Comparison of ENCODE assay signal across 31 mouse cellular contexts in genomic region chr12:88039062-88039461, GRCm38 (mm10). TPM values are rescaled to one million over a fixed set of nuclear protein-coding genes. Genes with fewer than 3 reads are reported as not detected.
DNase-seq lines count a peak whose midpoint lies in the region; ATAC-seq and TF ChIP-seq lines count a peak whose summit lies in the region.
"Not testable (repeated sequence)": the region's sequence is repeated elsewhere in the genome, so short reads cannot be mapped to it uniquely, and the experiment has no call there.
"Had no signal": no experiment of that assay in that cellular context is flagged by ENCODE, and none has a peak within 500 bp of the region (broad histone marks: within the 10 kb centered on the region; RNA-seq: fewer than 3 reads in every experiment).

No protein-coding gene starts in this region.

- H3K4me3 ChIP-seq in hindbrain, postnatal 0 days (ENCODE audit: low read length); liver, embryonic 14.5 days (ENCODE audit: insufficient read depth in 1 of 2, low read depth in 2 of 2, low read length in 2 of 2); midbrain, postnatal 0 days (ENCODE audit: low read depth, low read length): not testable (repeated sequence)

- H3K9ac ChIP-seq in hindbrain, postnatal 0 days (replicated peaks; ENCODE audit: low read length); liver, embryonic 14.5 days (replicated peaks); midbrain, postnatal 0 days (replicated peaks; ENCODE audit: low read length, poor library complexity, severe bottlenecking): not testable (repeated sequence)

- not testable (repeated sequence) for H3K27me3 ChIP-seq in hindbrain, postnatal 0 days (ENCODE audit: insufficient read depth, low read length); liver, embryonic 14.5 days (ENCODE audit: control insufficient read depth, insufficient read depth, low read length); midbrain, postnatal 0 days (ENCODE audit: insufficient read depth, low read length)

- ATAC-seq in hindbrain, postnatal 0 days; liver, embryonic 14.5 days (ENCODE audit: insufficient read depth); midbrain, postnatal 0 days (ENCODE audit: low FRiP score): not testable (repeated sequence)

- not testable (repeated sequence) for H3K9me3 ChIP-seq in hindbrain, postnatal 0 days (ENCODE audit: low read length); liver, embryonic 14.5 days (ENCODE audit: control insufficient read depth, low read length); midbrain, postnatal 0 days (ENCODE audit: low read length)

- not testable (repeated sequence) for H3K4me1 ChIP-seq in hindbrain, postnatal 0 days (ENCODE audit: insufficient read depth, low read length); liver, embryonic 14.5 days (replicated peaks; ENCODE audit: control insufficient read depth in 2 of 2, insufficient read depth in 2 of 2, low read length in 1 of 2); midbrain, postnatal 0 days (ENCODE audit: insufficient read depth, low read length)

- peak; percentile 20 for DNase-seq in brain, adult 2 months (ENCODE audit: low read depth, low spot score)
- peak; percentile 0 for DNase-seq in embryo, embryonic 11 days
- DNase-seq in hindbrain, postnatal 0 days (ENCODE audit: low spot score): peak; percentile 8
- DNase-seq in kidney, postnatal 14 days: peak; percentile 2
- not testable (repeated sequence) for DNase-seq in liver, embryonic 14.5 days (ENCODE audit: low read depth in 3 of 3, low spot score in 3 of 3)
- peak; percentile 6 for DNase-seq in midbrain, postnatal 0 days (ENCODE audit: low spot score)

- H3K36me3 ChIP-seq in hindbrain, postnatal 0 days (ENCODE audit: insufficient read depth, low read length); liver, embryonic 14.5 days (replicated peaks; ENCODE audit: control insufficient read depth, insufficient read depth, low read depth); midbrain, postnatal 0 days (ENCODE audit: insufficient read depth, low read length): not testable (repeated sequence)

- TF ChIP-seq EP300 in liver, embryonic 14.5 days (IDR thresholded peaks at IDR 0.05; ENCODE audit: low read depth): not testable (repeated sequence)

- peak; percentile 36 for TF ChIP-seq CTCF in hindbrain, postnatal 0 days (IDR thresholded peaks at IDR 0.05; ENCODE audit: low read depth)
- TF ChIP-seq CTCF in liver, embryonic 14.5 days (IDR thresholded peaks at IDR 0.05; ENCODE audit: low read depth): 0 out of 2 replicates have a peak, but pooled peaks have one; percentile 8
- TF ChIP-seq CTCF in midbrain, postnatal 0 days (IDR thresholded peaks at IDR 0.05): peak; percentile 42; the same call in 1 of the 2 replicates

- H3K4me2 ChIP-seq in hindbrain, postnatal 0 days (ENCODE audit: low read depth, low read length); liver, embryonic 14.5 days (ENCODE audit: low read depth); midbrain, postnatal 0 days (ENCODE audit: low read depth, low read length, poor library complexity, severe bottlenecking): not testable (repeated sequence)

- not testable (repeated sequence) for H3K27ac ChIP-seq in hindbrain, postnatal 0 days; liver, embryonic 14.5 days; midbrain, postnatal 0 days (ENCODE audit: low read depth, low read length)

RNA-seq across cellular contexts. Expression of gene Gm2056, which starts 12.3 kb away (rescaled TPM):
- total RNA-seq in hindbrain, postnatal 0 days (2014; rRNA removed): not detected in 2 replicates
- not detected in 2 replicates for polyA plus RNA-seq in hindbrain, postnatal 0 days (2015; fragmentation: Nextera tagmentation; extraction: Ambion mirVana)
- polyA plus RNA-seq in liver, embryonic 14.5 days (2012; rRNA removed): not detected in 2 replicates
- polyA plus RNA-seq in liver, embryonic 14.5 days (2014; fragmentation: Nextera tagmentation; extraction: Ambion mirVana): not detected in 2 replicates
- not detected in 2 replicates for total RNA-seq in midbrain, postnatal 0 days (2014; rRNA removed)
- polyA plus RNA-seq in midbrain, postnatal 0 days (2015; fragmentation: Nextera tagmentation; extraction: Ambion mirVana): not detected in 2 replicates
- total RNA-seq: adrenal gland, adult 18-20 months; adrenal gland, postnatal 10 days; adrenal gland, postnatal 36 days; common myeloid progenitor, adult 5-6 weeks; gastrocnemius, adult 18-20 months; gastrocnemius, postnatal 10 days; gastrocnemius, postnatal 36 days; granulocyte monocyte progenitor cell, adult 5-6 weeks; heart, adult 2 months; heart, postnatal 14 days; heart, postnatal 4 days had no signal
- polyA plus RNA-seq: C2C12; CD4-positive, CD25-positive, alpha-beta regulatory T cell, adult 4 months; cerebellum, adult 2 months; embryonic facial prominence, embryonic 12.5 days; embryonic facial prominence, embryonic 15.5 days; forebrain, embryonic 11.5 days; forebrain, embryonic 14.5 days; heart, adult 2 months; heart, embryonic 10.5 days; heart, embryonic 13.5 days; heart, embryonic 16.5 days; hindbrain, embryonic 11.5 days; hindbrain, embryonic 14.5 days; intestine, embryonic 14.5 days had no signal

RNA-seq across cellular contexts. Expression of gene Gm6803, which starts 20.5 kb away (rescaled TPM):
- total RNA-seq in hindbrain, postnatal 0 days (2014; rRNA removed): not detected in 2 replicates
- not detected in 2 replicates for polyA plus RNA-seq in hindbrain, postnatal 0 days (2015; fragmentation: Nextera tagmentation; extraction: Ambion mirVana)
- not detected in 2 replicates for polyA plus RNA-seq in liver, embryonic 14.5 days (2012; rRNA removed)
- not detected in 2 replicates for polyA plus RNA-seq in liver, embryonic 14.5 days (2014; fragmentation: Nextera tagmentation; extraction: Ambion mirVana)
- total RNA-seq in midbrain, postnatal 0 days (2014; rRNA removed): not detected in 2 replicates
- polyA plus RNA-seq in midbrain, postnatal 0 days (2015; fragmentation: Nextera tagmentation; extraction: Ambion mirVana): not detected in 2 replicates
- total RNA-seq: adrenal gland, adult 18-20 months; adrenal gland, postnatal 10 days; adrenal gland, postnatal 36 days; common myeloid progenitor, adult 5-6 weeks; ES-E14; gastrocnemius, adult 18-20 months; gastrocnemius, postnatal 10 days; gastrocnemius, postnatal 36 days; granulocyte monocyte progenitor cell, adult 5-6 weeks; heart, adult 2 months; heart, postnatal 14 days; heart, postnatal 4 days had no signal
- polyA plus RNA-seq: C2C12; CD4-positive, CD25-positive, alpha-beta regulatory T cell, adult 4 months; cerebellum, adult 2 months; embryonic facial prominence, embryonic 12.5 days; embryonic facial prominence, embryonic 15.5 days; forebrain, embryonic 11.5 days; forebrain, embryonic 14.5 days; heart, adult 2 months; heart, embryonic 10.5 days; heart, embryonic 13.5 days; heart, embryonic 16.5 days; hindbrain, embryonic 11.5 days; hindbrain, embryonic 14.5 days; intestine, embryonic 14.5 days had no signal

RNA-seq across cellular contexts. Expression of gene Gm2075, which starts 27.4 kb away (rescaled TPM):
- not detected in 2 replicates for total RNA-seq in hindbrain, postnatal 0 days (2014; rRNA removed)
- not detected in 2 replicates for polyA plus RNA-seq in hindbrain, postnatal 0 days (2015; fragmentation: Nextera tagmentation; extraction: Ambion mirVana)
- not detected in 2 replicates for polyA plus RNA-seq in liver, embryonic 14.5 days (2012; rRNA removed)
- not detected in 2 replicates for polyA plus RNA-seq in liver, embryonic 14.5 days (2014; fragmentation: Nextera tagmentation; extraction: Ambion mirVana)
- total RNA-seq in midbrain, postnatal 0 days (2014; rRNA removed): not detected in 2 replicates
- not detected in 2 replicates for polyA plus RNA-seq in midbrain, postnatal 0 days (2015; fragmentation: Nextera tagmentation; extraction: Ambion mirVana)
- total RNA-seq: adrenal gland, adult 18-20 months; adrenal gland, postnatal 10 days; adrenal gland, postnatal 36 days; common myeloid progenitor, adult 5-6 weeks; ES-E14; gastrocnemius, adult 18-20 months; gastrocnemius, postnatal 10 days; gastrocnemius, postnatal 36 days; granulocyte monocyte progenitor cell, adult 5-6 weeks; heart, adult 2 months; heart, postnatal 14 days; heart, postnatal 4 days had no signal
- polyA plus RNA-seq: C2C12; CD4-positive, CD25-positive, alpha-beta regulatory T cell, adult 4 months; cerebellum, adult 2 months; embryonic facial prominence, embryonic 12.5 days; embryonic facial prominence, embryonic 15.5 days; forebrain, embryonic 11.5 days; forebrain, embryonic 14.5 days; heart, adult 2 months; heart, embryonic 10.5 days; heart, embryonic 13.5 days; heart, embryonic 16.5 days; hindbrain, embryonic 11.5 days; hindbrain, embryonic 14.5 days; intestine, embryonic 14.5 days had no signal

RNA-seq across cellular contexts. Expression of gene Gm16368, which starts 44.4 kb away (rescaled TPM):
- not detected in 2 replicates for total RNA-seq in hindbrain, postnatal 0 days (2014; rRNA removed)
- not detected in 2 replicates for polyA plus RNA-seq in hindbrain, postnatal 0 days (2015; fragmentation: Nextera tagmentation; extraction: Ambion mirVana)
- polyA plus RNA-seq in liver, embryonic 14.5 days (2012; rRNA removed): not detected in 2 replicates
- polyA plus RNA-seq in liver, embryonic 14.5 days (2014; fragmentation: Nextera tagmentation; extraction: Ambion mirVana): not detected in 2 replicates
- total RNA-seq in midbrain, postnatal 0 days (2014; rRNA removed): not detected in 2 replicates
- not detected in 2 replicates for polyA plus RNA-seq in midbrain, postnatal 0 days (2015; fragmentation: Nextera tagmentation; extraction: Ambion mirVana)
- total RNA-seq: adrenal gland, adult 18-20 months; adrenal gland, postnatal 10 days; adrenal gland, postnatal 36 days; common myeloid progenitor, adult 5-6 weeks; gastrocnemius, adult 18-20 months; gastrocnemius, postnatal 10 days; gastrocnemius, postnatal 36 days; granulocyte monocyte progenitor cell, adult 5-6 weeks; heart, adult 2 months; heart, postnatal 14 days; heart, postnatal 4 days had no signal
- polyA plus RNA-seq: C2C12; CD4-positive, CD25-positive, alpha-beta regulatory T cell, adult 4 months; cerebellum, adult 2 months; embryonic facial prominence, embryonic 12.5 days; embryonic facial prominence, embryonic 15.5 days; forebrain, embryonic 11.5 days; forebrain, embryonic 14.5 days; heart, adult 2 months; heart, embryonic 10.5 days; heart, embryonic 13.5 days; heart, embryonic 16.5 days; hindbrain, embryonic 11.5 days; hindbrain, embryonic 14.5 days; intestine, embryonic 14.5 days had no signal
